Mouse (Mus musculus) myocyte (in vitro differentiated cells): ENCODE results near the gene Dleu7.

ENCODE experiments used
- E2F4 ChIP-seq: IDR thresholded peaks from one replicate; pipeline ENCODE4 v1.6.1; 2011; ENCODE audit warnings: mild to moderate bottlenecking, control low read depth, moderate library complexity; ENCODE audit not compliant: insufficient read depth
- MAX ChIP-seq: IDR thresholded peaks from one replicate; pipeline ENCODE4 v1.6.1; 2011; ENCODE audit warnings: low read depth, mild to moderate bottlenecking, control low read depth
- POLR2A ChIP-seq: IDR thresholded peaks from one replicate; pipeline ENCODE4 v1.6.1; 2011; ENCODE audit warnings: low read depth, mild to moderate bottlenecking, control low read depth, moderate library complexity; ENCODE audit not compliant: insufficient read length

GRCm38 (mm10) chr14:62258978-62259536 is 33.8 kb downstream of the Dleu7 start:
- no peak for TF ChIP-seq POLR2A
- TF ChIP-seq MAX: no peak
- no peak for TF ChIP-seq E2F4
